Mouse (Mus musculus) G1E (cell line): ENCODE results near the gene Atrnl1.

Source experiments
- CTCF ChIP-seq: IDR thresholded peaks from 2 replicates; pipeline ENCODE4 v1.5.1; 2012; ENCODE audit warnings: low read depth, low read length, inconsistent platforms, mixed read lengths
- GATA1 ChIP-seq: IDR thresholded peaks from 2 replicates; pipeline ENCODE4 v1.6.1; 2012; ENCODE audit warnings: borderline replicate concordance, low read length, inconsistent platforms, mixed read lengths
- TAL1 ChIP-seq: conservative IDR thresholded peaks from 2 replicates; pipeline ENCODE4 v1.6.1; 2012; ENCODE audit warnings: low read depth, low read length, inconsistent platforms, mixed read lengths

GRCm38 (mm10) chr19:57786699-57787098, 175.9 kb downstream of the Atrnl1 start:
- TF ChIP-seq CTCF, result no peak
- no peak for TF ChIP-seq GATA1
- no peak for TF ChIP-seq TAL1
